Mouse (Mus musculus) regulatory T cell (primary cell): ENCODE data around the gene Tbcd.

Experiments
- in situ Hi-C: fragments of 300-600 bp; cut with MboI, MseI; formaldehyde crosslinking; loops from one replicate; pipeline ENCODE4 v1.15.1; 2025; ENCODE audit warnings: high pct_unique_total_duplicates

Gene Tbcd

GRCm38 (mm10) chr11:121451753-121452635 is at the start of gene Tbcd:
Gene Tbcd, plus strand, starts transcription at chr11:121451949.
- in situ Hi-C loops, result loop anchor here (5.0 kb wide), 1 partner anchor 85 kb away; no protein-coding TSS in a partner anchor

- in situ Hi-C loops, result loop anchor here (5.0 kb wide), 1 partner anchor 40 kb away; no protein-coding TSS in a partner anchor
Measured at GRCm38 (mm10) chr11:121407366-121408155, 44.2 kb upstream of the Tbcd start.

GRCm38 (mm10) chr11:121414762-121415161 is 37.0 kb upstream of the Tbcd start:
- in situ Hi-C loops, result no loop called here

- in situ Hi-C loops, result no loop called here
Measured at GRCm38 (mm10) chr11:121415351-121415750, 36.4 kb upstream of the Tbcd start.

GRCm38 (mm10) chr11:121417971-121418370 is 33.8 kb upstream of the Tbcd start:
- in situ Hi-C loops, result no loop called here

GRCm38 (mm10) chr11:121418932-121419331 is 32.8 kb upstream of the Tbcd start:
- in situ Hi-C loops, result no loop called here

- in situ Hi-C loops, result no loop called here
Measured at GRCm38 (mm10) chr11:121420379-121420778, 31.4 kb upstream of the Tbcd start.

GRCm38 (mm10) chr11:121420830-121421552 is 30.8 kb upstream of the Tbcd start, which contains the start of gene Fn3krp:
Gene Fn3krp, plus strand, starts transcription at chr11:121421401.
- in situ Hi-C loops, result no loop called here

- in situ Hi-C loops, result no loop called here
Measured at GRCm38 (mm10) chr11:121421553-121422173, 30.1 kb upstream of the Tbcd start.

GRCm38 (mm10) chr11:121433397-121433796 is 18.4 kb upstream of the Tbcd start:
- in situ Hi-C loops, result no loop called here

- in situ Hi-C loops, result no loop called here
Measured at GRCm38 (mm10) chr11:121434156-121435155, 17.3 kb upstream of the Tbcd start, which contains the start of gene Fn3k. Gene Fn3k, plus strand, starts transcription at chr11:121434913.

GRCm38 (mm10) chr11:121437236-121437635 is 14.5 kb upstream of the Tbcd start:
- in situ Hi-C loops, result no loop called here

- in situ Hi-C loops, result no loop called here
Measured at GRCm38 (mm10) chr11:121439686-121440292, 12.0 kb upstream of the Tbcd start.

GRCm38 (mm10) chr11:121441653-121442052 is 10.1 kb upstream of the Tbcd start:
- in situ Hi-C loops, result no loop called here

- in situ Hi-C loops, result no loop called here
Measured at GRCm38 (mm10) chr11:121442076-121442475, 9.7 kb upstream of the Tbcd start.

GRCm38 (mm10) chr11:121451216-121451726 is 478 bp upstream of the Tbcd start:
- in situ Hi-C loops, result loop anchor here (5.0 kb wide), 1 partner anchor 84 kb away; no protein-coding TSS in a partner anchor

- in situ Hi-C loops, result no loop called here
Measured at GRCm38 (mm10) chr11:121457874-121458273, 6.1 kb downstream of the Tbcd start.

- in situ Hi-C loops, result no loop called here
Measured at GRCm38 (mm10) chr11:121467408-121467807, 15.7 kb downstream of the Tbcd start.

- in situ Hi-C loops, result loop anchor here (5.0 kb wide), 2 partner anchors 207 to 332 kb away; no protein-coding TSS in a partner anchor
Measured at GRCm38 (mm10) chr11:121474831-121475230, 23.1 kb downstream of the Tbcd start.
